Mouse (Mus musculus): ENCODE data around the gene Crcp.
A peak's percentile ranks its signal among the peaks of the same experiment; 100 is the strongest.

Crcp gene

DNA sequence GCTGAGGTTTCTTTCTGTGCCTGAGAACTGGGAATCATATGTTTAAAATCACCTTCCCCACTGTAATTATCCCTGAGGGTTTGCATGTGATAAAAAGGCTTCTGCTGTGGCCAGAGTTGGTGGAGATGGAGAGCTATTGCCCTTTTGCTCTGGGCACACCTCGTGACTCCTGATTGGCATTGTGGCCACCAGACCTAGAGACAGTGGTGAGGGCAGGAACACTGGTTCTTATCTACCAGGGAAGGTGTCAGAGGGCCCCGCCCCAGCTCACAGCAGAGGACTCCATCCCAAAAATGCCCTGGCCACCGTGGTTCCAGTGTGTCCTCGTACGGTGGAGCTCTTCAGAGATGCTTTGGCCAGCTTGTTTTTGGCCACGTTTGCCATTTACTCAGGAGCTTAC lies 23.9 kb downstream of the Crcp start:
- no peak for DNase-seq (ENCODE audit: extremely low read depth, low read depth, low spot score)

DNA sequence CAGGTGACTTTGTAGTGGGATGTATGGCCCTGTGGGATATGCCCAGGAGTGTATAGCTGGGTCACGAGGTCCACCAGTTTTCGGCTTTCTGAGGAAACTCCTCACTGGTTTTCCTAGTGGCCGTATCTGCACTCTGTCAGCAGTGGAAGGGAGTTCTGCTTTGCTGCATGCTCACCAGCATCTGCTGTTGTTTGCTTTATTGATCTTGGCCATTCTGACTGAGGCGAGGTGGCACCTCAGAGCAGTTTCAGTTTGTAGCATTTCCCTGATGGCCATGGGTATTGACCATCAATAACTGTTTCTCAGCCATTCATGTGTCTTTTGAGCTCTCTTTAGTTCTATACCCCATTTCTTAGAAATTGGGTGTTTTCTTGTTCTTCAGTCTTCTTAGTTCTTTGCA lies 26.6 kb downstream of the Crcp start:
- DNase-seq (ENCODE audit: extremely low read depth, low read depth, low spot score) = no peak

DNA sequence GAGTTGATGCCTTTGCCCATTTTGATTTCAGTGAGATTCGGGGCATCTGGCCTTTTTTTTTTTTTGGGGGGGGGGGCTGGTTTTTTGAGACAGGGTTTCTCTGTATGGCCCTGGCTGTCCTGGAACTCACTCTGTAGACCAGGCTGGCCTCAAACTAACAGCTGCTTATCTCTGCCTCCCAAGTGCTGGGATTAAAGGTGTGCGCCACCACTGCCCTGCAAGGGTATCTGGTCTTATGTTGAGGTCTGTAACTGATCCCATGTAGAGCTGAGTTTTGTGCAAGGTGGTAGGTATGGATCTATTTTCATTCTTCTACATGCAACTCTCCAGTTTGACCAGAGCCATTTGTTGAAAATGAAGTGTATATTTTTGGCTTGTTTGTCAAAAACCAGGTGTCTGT lies 27.2 kb downstream of the Crcp start:
- no peak for DNase-seq (ENCODE audit: extremely low read depth, low read depth, low spot score)

DNA sequence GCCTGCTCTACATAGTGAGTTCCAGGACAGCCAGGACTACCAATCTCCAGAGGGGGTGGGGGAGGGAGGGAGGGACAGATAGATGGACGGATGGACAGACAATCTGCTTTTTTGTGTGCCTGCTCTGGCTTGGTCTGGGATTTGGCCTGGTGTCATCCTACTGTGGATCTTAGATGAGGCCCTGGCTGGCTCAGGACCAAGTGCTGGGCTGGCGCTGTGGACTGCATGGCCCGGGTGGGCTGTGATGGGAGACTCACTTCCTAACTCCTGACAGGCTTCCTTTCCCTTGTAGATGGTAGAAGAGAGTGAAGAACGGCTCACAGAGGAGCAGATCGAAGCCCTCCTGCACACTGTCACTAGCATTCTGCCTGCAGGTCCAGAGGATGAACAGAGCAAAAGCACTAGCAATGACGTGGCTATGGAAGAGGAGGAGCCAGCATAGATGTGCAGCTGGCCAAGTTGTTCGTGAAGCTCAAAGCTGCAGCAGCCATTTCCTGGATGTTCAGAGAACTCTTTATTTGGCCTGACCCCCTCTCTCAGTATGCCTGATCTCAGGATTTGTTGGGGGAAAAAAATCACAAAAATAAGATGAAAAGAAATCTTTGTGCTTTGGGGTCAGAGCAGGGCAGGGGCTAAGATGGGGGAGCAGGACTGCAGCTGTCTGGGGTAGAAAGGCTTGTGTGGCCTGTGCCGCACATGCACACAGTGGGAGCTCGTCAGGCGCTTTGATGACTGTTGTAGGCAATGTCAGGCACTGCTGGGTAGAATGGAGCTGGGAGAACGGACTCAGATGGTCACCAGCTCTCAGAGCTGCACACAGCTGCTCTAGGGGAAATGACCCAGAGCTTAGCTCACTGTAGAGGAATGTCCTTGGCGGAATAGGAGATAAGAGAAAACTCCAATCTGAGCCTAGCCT lies 30.6 kb downstream of the Crcp start:
- no peak for DNase-seq (ENCODE audit: extremely low read depth, low read depth, low spot score)

DNA sequence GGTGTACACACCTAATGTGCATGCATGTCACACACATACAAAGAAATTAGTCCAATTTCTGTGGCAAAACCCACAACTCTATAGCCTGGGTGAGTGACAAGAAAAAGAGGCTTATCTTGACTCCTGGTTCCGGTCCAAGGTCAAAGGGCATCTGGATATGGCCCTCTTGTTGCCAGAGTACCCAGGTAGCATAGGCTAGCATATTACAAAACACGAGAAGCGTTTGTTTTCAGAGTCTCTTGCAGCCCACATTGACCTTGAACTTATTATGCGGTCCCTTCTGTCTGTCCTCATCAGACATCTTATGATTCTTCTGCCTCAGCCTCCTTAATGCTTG lies 31.2 kb downstream of the Crcp start:
- DNase-seq (ENCODE audit: extremely low read depth, low read depth, low spot score) = no peak

DNA sequence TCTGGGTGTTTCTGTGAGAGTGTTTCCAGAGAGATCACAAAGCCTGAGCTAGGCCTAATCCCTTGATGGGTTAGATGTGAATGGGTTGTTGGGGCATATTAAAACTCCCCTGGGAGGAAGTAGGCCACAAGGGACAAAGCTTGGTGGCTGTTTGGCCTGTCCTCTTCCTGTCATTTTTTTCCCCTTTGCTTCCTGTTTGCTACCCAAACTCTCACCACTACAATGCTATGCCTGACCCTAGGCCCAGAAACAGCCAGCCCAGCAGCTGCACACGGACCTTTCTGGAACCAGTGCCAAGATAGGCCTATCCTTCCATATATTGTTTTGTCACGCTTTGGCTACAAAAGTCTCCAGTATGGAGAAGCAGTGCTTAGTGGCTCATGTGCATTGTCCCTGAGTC lies 33.0 kb downstream of the Crcp start:
- DNase-seq (ENCODE audit: extremely low read depth, low read depth, low spot score) = no peak

DNA sequence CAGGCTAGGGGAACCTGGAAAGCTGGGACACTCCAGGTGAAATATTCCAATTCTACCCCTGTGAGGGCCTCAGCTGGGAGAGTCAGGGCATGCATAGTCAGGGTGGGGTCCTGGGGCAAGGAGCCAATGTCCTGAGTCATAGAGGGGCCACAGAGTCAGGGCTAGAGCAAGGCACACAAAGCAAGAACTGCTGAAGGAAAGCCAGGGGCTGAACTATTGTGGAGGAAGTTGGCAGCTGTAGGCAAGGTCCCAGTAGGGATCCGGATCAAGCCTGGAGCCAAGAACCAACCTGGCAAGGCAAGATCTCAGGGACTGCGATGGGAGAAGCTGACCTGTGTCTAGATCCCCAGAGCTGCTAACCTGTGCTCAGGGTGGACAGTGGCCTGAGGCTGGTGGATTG lies 34.7 kb downstream of the Crcp start:
- no peak for DNase-seq (ENCODE audit: extremely low read depth, low read depth, low spot score)

DNA sequence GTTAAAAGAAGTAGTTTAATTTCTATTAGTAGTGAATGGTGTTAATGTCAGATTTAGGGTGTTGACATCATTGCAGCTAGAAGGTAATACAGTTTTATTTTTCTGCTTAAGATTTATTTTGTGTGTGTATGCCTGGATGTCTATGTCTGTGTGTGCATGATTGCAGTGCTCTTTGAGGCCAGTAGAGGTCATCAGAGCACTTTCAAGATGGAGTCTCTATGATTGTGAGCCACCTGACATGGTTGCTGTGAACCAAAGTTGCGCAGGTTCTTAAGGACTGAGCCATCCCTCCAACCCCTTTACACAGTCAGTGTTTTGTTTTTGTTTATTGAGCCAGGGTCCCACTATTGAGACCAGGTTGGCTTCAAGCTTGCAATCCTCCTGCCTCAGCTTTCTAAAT lies 36.5 kb downstream of the Crcp start:
- DNase-seq (ENCODE audit: extremely low read depth, low read depth, low spot score) = no peak

DNA sequence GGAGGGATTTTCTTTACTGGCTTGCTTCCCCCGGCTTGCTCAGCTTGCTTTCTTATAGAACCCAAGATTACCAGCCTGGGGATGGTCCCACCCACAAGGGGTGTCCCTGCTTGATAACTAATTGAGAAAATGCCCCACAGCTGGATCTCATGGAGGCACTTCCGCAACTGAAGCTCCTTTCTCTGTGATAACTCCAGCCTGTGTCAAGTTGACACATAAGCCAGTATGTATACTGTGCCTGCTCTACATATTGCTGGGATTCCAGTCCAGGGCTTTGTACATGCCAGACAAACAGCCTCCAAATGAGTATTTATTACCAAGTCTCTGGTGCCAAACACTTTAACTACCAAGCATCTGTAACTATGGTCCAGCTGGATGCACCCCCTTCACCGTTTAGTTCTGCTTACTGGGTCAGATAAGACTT lies 38.8 kb downstream of the Crcp start:
- no peak for DNase-seq (ENCODE audit: extremely low read depth, low read depth, low spot score)

DNA sequence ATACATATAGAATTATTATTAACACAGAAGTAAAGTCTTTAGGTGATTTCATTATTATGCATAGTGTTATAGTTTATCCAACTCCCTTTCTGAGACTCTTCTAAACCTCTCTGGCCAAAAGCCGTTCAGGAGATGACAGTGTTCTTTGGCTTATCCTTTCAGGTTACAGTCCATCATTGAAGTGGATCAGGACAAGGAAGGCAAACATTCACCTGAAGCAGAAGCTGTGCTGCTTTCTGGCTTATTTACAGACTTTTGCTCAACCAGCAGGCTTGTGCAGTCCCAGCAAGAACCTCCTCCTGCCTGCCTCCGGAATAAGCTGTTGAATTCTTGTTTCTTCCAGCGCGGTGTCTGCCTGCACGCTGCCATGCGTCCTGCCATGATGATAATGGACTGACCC lies 43.9 kb downstream of the Crcp start, which contains the start of gene Tpst1:
Gene Tpst1 (plus strand): TSS at position 301 of the 400 bp plus-strand sequence.
- DNase-seq (ENCODE audit: extremely low read depth, low read depth, low spot score) = no peak

DNA sequence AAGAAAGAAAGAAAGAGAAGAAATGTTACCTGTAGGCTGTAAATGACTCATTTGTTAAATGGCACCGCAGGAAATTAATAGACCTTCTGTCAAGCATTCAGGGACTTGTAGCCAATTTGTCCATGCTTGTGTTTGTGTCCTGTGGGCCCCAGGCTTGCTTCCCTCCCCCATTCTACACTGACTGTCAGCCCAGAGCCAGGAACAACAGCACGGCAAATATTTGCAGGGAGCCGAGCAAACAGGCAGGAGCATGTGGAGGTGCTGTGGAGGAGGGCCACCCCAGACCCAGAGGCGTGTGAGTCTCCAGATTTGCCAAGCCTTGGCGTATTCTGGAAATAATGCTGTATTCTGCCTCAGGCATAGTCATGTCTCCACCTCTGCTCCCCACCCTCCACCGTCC lies 45.4 kb downstream of the Crcp start:
- peak; percentile 42 for DNase-seq (ENCODE audit: extremely low read depth, low read depth, low spot score)

DNA sequence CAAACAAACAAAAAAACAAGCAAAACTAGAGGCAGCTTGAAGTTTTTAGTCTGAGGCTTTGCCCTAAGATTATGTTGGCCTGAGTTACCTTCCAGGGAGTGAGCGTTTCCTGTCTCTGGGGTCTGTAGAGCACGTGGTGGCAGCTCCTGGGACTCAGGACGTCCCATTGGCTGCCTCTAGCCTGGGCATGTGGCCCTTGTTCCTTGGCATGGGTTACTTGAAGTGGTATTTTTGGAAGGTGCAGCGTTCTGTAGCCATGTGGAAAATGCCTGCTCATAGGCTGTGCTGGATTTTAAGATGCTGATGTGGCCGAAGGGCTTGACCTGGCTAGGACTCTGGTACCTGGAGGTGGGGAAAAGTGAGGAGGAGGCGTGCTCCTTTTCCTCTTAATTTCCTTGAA lies 47.3 kb downstream of the Crcp start:
- peak; percentile 37 for DNase-seq (ENCODE audit: extremely low read depth, low read depth, low spot score)

DNA sequence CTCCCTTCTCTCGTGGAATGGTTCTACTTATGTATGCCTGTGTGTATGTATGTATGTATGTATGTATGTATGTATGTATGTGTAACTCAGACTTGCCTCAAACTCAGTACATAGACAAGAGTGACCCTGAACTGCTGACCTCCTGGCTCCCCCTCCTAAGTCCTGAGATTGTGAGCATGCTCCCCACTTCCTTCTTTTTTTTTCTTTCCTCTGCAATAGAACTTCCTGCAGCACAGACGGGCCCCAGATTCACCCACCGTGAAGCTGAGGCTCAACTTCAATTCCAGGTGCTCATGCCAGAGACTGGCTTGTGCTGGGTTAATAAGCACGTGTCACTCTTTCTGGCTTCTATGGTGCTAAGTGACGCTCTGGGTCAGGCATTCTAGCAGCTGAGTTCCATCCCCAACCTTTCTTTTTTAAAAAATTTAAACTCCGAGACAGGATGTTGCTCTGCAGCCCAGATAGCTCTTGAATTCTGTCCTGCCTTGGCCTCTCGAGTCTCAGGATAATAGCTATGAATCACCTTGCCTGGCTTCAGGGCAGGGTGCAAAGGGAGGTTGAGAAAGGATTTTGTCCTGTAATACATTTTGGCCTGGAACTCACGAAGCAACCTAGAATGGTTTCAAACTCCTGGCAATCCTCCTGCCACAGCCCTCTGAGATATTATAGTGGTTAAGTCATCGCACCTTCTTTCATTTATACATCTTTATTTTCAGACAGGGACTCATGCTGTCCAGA lies 49.2 kb downstream of the Crcp start:
- DNase-seq (ENCODE audit: extremely low read depth, low read depth, low spot score) = peak; percentile 55

DNA sequence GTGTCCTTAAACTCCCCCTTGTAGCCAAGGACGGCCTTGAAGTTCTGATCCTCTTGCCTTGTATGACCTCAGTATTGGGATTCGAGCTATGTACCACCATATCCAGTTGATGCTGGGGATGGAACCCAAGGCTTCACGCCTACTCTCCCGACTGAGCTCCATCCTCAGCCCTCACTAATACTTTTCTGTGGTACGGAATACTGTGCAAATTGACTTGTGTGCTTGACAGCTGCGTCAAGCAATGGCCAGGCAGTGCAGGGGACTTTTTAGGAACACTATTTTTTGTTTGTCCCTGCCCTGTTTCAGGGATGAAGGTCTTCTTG lies 49.7 kb downstream of the Crcp start:
- DNase-seq (ENCODE audit: extremely low read depth, low read depth, low spot score) = no peak

DNA sequence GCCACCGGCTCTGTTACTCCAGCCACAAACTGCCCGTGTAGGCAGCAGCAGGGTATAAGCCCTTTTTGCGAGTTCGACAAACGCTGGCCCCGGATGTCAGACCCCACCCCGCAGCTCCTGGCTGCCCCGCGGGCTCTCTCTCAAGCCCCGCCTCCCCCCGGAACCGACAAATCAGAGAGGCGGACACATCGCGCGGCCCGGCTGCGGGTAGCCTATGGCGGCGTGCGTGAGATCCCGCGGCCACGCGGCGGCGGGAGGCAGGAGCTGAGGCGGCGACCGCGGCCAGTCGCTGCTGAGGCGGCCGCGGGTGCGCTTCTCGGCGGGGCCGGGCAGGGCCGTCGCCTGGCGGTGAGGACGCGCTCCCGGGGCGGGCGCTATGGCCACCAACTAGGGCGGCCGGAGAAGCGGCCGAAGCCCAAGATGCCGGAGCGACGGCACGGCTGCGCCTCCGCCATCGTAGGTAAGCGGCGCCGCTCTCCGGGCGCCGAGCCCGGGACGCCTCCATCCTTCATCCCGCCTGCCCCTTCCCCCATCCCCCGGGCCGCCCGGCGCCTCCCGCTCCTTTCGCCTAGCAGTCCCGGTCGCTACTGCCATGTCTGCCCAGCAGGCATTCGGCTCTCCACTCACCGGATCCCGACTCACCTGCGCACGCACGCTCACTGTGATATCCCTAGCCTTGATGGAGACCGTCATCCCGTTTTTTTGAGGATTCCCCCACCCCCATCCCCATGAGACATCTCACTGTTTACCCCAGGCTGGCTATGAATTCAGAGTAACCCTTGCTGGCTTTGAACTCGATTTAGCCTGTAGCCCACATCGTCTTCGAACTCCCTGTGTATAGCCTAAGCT lies 50.3 kb downstream of the Crcp start:
- no peak for DNase-seq (ENCODE audit: extremely low read depth, low read depth, low spot score)

DNA sequence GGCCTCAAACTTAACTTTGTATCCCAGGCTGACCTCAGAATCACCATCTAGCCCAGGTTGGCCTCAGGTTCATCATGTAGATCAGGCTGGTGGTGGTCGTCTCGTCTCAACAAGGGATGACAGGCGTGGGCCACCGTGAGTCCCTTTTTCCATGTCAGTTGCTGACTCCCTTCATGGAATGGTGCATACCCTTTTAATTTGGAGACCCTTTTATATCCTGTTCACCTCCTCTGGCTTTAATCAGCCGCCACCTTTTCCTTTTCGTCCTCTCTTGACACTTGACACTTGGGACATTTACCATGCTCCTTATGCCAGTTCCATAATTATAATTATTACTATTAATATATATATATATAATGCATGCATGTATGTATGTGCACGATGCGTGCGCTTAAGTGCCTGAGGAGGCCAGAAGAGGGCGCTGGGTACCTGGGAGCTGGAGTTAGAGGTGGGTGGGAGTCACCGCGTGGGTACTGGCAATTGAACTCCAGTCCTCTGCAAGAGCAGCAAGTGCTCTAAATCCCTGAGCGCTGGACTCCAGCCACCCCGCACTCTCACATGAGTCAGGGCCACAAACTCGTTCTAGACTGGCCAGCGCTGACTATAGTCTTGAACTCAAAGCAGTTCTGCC lies 51.1 kb downstream of the Crcp start:
- DNase-seq (ENCODE audit: extremely low read depth, low read depth, low spot score) = no peak

DNA sequence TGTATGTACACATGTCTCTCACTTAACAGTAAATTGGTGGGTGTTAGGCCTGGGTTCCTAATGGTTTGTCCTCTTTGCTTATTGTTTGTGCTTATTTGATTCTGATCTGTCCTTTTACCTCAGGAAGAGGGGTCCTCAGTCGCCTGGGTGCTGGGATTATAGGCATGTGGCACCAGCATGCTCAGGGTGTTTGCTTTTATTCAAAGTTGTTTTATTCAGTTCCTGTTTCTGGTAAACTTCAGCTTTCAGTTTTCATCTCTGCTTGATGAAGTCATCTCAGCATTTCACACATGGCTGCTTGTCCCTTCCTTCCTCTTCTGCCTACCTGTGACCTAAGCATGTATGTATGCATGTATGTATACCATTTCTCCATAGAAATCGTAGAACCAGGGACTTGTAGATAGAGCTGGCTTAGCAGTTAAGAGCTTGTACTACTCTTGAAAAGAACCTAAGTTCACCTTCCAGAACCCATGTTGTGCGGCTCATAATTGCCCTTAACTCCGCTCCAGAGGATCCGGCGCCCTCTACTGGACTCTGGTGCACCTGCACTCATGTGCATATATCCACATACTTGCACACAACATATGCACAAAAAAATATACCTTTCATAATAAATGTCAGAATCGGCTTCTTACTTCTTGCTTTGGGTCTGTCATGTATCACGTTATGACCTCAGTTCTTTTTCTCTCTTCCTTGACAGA lies 52.2 kb downstream of the Crcp start:
- no peak for DNase-seq (ENCODE audit: extremely low read depth, low read depth, low spot score)

DNA sequence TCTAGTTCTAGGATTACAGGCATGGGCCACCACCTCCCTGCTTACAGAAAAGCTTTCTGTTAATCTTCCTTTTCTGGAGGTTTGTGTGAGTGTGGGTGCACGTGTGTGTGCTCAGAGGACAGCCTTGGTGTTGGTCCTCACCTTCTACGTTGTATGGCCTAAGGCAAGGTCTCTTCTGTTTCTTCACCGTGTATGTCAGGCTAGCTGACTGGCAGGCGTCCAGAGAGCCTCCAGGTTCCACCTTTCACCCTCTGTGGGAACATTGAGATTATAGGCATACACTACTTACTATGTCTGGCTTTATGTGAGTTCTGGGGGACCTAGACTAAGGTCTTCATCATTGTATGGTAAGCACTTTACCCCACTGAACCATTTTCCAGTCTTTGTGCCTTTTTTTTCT lies 53.3 kb downstream of the Crcp start:
- peak; percentile 51 for DNase-seq (ENCODE audit: extremely low read depth, low read depth, low spot score)

DNA sequence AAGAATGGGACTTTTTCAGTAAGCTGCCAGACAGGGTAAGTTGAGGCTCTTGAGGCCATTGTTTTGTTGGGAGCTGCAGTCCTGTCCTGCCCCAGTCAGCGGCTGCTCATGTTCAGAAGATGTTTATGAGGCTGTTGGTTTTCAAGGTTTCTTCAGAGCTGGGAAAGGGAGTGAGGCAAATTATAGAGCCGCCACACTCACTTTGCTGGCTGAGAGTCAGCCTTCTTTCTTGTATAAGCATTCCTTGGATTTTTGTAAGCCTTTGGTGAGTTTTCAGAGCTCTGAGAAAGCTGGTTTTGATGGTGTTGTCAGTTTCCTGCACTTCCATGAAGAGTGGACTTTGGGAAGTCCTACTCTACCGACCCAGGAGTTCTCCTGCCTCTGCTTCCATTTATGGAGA lies 55.2 kb downstream of the Crcp start:
- DNase-seq (ENCODE audit: extremely low read depth, low read depth, low spot score) = no peak

DNA sequence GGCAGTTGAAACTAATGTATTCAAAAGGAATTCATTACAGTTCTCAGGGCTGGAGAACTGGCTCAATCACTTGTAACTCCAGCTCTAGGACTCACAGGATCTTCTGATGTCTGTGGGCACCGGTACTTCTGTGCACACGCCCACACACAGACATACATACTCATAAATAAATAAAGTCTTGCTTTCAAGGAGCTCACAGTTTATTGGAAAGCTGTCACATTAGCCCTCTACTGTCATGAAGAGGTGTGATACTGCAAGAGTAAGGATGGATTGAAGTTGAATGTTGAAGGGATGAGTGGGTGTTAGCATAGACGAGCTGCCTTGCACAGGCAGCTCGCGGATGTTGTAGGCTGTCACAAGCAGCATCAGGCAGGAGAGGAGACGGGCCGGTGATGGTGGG lies 58.9 kb downstream of the Crcp start:
- no peak for DNase-seq (ENCODE audit: extremely low read depth, low read depth, low spot score)

DNA sequence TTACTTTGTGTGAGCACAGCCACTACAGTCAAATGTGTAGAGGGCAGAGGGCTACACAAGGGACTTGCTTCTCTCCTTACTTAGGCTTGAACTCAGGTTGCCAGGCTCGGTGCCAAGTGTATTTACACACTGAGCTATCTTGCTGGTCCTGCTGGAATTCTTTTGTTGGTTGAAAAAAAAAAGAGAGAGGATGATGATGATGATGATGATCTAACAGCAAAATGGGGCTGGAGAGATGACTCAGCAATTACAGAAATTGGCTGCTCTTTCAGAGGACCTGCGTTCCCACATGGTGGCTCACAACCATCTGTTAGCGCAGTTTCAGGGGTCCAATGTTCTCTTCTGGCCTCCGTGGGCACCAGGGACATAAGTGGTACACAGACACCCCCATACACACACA lies 59.5 kb downstream of the Crcp start:
- DNase-seq (ENCODE audit: extremely low read depth, low read depth, low spot score) = no peak

Measured in fat pad, adult 2 months (tissue).